Mouse (Mus musculus) common myeloid progenitor, adult 5-6 weeks (primary cell): ENCODE results near the gene Pkig. TPM values are rescaled to one million over a fixed set of nuclear protein-coding genes. Genes with fewer than 3 reads are reported as not detected.
A peak's percentile ranks its signal among the peaks of the same experiment; 100 is the strongest.
"Not testable (repeated sequence)": the region's sequence is repeated elsewhere in the genome, so short reads cannot be mapped to it uniquely, and the experiment has no call there.

Source experiments
- ATAC-seq: replicated peaks from 2 replicates; pipeline ENCODE4 v1.8.0; 2016; ENCODE audit warnings: low read depth, mild to moderate bottlenecking, moderate TSS enrichment, inconsistent platforms; ENCODE audit not compliant: poor library complexity, severe bottlenecking
- total RNA-seq: library from RNA; stranded (forward); fragments of 200-1000, 187-1606 nt; gene quantifications from 2 replicates; pipeline ENCODE4 v1.2.3, GENCODE M21; 2017

Gene Pkig
- total RNA-seq, 1 experiment from 2014 or later: 44.8 TPM

DNA sequence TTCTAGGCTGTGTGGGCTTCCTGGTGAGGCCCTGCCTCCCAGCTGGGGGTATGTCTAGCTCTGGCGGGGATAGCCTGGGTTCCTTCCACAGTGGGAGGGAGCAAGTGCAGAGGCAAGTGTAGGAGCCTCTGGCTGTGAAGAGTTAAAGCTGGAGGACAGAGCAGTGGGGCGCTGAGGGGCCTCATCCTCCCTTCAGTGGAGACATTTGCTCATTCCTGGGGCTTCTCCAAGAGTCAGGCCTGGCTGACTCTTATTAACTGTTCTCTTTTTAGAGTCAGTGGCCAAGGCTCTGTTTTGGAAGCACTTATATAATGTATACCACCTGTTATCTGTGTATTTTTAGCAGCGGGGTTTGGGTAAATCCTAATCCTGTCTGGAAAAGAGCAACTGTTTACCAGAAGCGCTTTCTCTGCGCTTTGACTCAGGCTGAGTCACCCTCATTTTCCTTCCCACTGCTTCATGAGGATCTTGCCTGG, 17.0 kb downstream of the Pkig start:
- no peak for ATAC-seq

- ATAC-seq: no peak
These were observed 17.5 kb downstream of the Pkig start for GRCm38 (mm10) chr2:163675662-163676061.

GRCm38 (mm10) chr2:163676321-163676720, 18.1 kb downstream of the Pkig start:
- peak; percentile 41; the same call in 1 of the 2 replicates for ATAC-seq

GRCm38 (mm10) chr2:163676745-163677144, 18.6 kb downstream of the Pkig start:
- ATAC-seq: peak; percentile 95

GRCm38 (mm10) chr2:163682344-163682743, 24.2 kb downstream of the Pkig start:
- no peak for ATAC-seq

DNA sequence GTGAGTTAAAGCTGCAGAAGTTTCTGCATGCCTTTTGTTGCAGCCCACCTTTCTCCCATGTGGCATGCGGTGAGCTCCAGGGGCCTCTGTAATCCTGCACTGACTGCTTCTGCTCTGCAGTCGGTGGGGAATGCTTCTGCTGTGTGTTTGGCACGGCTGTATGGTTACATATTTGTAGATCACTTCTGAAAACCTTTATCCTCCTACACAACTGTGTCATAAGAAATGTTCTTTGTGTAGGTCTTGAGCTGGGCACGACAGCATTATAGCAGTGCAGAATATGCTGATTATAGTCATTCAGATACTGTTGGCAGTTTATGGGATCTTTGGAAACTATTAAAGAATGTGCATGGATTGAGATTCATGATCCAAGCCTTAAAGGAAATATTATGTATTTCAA, 27.1 kb downstream of the Pkig start:
- no peak for ATAC-seq

- no peak for ATAC-seq
These were observed 27.6 kb downstream of the Pkig start for GRCm38 (mm10) chr2:163685761-163686200.

GRCm38 (mm10) chr2:163686233-163686632, 28.0 kb downstream of the Pkig start:
- ATAC-seq: peak; percentile 66

DNA sequence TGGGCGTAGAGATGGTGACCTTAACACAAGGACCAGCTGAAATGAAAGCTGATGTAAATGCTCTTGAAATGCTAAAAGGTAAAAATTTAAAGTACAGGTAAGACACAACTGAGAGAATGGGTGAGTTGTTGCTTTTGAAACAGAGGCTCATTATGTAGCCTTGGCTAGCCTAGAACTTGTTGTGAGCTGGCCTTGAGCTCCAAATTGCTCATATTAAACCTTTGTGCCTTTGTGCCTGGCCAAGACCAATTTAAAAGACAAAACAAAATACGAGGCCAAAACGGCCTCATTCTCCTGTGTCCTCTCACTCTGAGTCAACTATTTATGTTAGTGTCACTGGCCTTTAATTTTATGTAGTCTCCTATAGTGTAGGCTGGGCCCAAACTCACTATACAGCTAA, 28.7 kb downstream of the Pkig start:
- no peak for ATAC-seq

GRCm38 (mm10) chr2:163688377-163688776, 30.2 kb downstream of the Pkig start:
- ATAC-seq: not testable (repeated sequence)

GRCm38 (mm10) chr2:163689771-163690170, 31.6 kb downstream of the Pkig start:
- ATAC-seq: no peak

GRCm38 (mm10) chr2:163690409-163691304, 32.5 kb downstream of the Pkig start:
- ATAC-seq: no peak

DNA sequence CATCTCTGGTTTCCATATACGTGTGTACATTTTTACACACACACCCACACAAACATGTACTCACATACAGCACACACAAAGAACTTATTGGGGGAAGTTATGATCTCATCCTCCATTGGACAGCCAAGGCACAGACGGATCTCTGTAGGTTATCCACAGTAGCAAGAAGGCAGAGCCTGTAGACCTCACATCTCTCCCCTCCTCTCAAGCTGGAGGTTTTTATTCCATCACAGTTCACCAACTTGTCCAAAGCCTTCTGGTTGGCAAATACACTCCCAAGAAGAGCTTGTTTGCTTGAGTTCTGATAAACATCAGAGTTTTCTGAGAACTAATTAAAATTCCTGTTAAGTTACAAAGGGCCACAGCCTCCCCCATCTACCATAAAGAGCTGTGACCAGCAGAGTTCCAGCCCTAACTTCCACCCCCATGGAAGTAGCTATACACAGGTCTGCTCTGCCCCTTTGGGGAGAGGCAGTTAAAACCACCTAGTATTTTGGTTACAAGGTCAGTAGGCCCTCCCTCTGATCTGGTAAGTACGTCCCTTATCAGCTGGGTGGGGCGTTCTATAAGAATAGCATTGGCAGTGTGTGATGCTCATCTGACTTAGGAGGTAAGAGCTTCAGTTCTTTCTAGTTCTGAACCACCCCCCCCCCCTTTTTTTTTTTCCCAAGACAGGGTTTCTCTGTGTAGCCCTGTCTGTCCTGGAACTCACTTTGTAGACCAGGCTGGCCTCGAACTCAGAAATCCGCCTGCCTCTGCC, 33.8 kb downstream of the Pkig start:
- ATAC-seq: peak; percentile 45; the same call in 1 of the 2 replicates

DNA sequence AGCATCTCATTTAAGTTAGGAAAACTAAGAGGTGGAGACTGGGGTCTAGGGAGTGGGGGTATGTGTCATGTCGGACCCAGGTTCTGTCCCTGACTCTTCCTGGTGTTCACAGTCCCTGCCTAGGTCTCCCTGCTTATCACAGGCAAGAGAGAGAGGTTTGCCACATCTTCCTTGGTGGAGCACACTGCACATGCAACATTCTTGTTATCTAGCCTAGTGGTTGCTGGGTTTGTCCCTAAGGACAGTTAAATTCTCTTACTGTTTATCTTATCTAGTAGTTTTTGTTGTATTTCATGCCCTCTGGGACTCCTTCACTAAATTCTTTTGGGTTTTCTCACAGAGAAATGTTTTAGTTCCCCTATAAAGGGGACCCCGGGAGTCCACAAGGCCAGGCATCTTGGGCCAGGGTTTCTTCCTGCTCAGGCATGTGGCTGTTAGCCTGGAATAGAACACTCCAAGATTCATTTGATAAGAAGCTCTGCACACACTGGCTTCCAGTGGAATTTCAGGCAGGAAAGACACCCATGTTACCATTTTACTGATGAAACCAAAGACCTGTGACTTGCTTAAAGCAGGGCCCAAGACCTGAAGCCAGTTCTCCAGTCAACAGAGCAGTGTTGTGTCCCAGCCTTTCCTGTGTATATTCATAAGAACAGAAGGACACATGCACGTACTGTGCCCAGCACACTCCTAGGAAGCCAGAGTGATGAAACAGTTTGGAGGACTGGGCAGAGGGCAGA, 34.9 kb downstream of the Pkig start:
- ATAC-seq: peak; percentile 51

DNA sequence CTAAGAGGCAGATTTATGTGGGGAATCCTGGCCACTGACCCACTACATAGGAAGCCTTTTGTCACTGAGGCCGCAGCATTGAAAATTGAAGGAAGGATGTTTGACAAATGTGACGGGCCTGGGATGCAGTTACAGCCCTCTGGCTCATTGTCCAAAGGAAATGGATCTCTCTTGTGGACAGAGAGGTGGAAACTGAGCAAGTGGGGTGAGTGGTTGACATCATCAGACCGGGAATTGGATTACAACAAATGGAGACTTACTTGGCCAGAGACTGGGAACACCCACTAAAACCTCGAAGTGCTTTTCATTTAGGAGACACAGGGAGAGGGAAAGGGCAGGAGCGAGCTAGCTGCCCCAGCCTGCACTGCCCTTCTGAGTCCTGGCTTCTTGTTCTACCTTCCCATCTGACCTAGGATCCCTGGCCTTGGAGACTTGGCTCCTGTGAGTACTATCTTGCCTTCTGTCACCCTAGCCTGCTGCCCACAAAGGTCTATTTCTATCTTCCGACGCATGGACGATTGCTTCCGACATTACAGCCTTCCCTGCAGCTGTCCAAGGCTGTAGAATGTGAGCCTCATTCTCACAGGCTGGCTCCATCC, 35.6 kb downstream of the Pkig start:
- no peak for ATAC-seq

GRCm38 (mm10) chr2:163696763-163697162, 38.6 kb downstream of the Pkig start:
- ATAC-seq: 0 out of 2 replicates have a peak, but pooled peaks have one; percentile 12

- peak; percentile 57 for ATAC-seq
These were observed 39.7 kb downstream of the Pkig start for GRCm38 (mm10) chr2:163697764-163698480.

- 0 out of 2 replicates have a peak, but pooled peaks have one; percentile 13 for ATAC-seq
These were observed 41.0 kb downstream of the Pkig start for GRCm38 (mm10) chr2:163699078-163699780.
